Mouse (Mus musculus) kidney, postnatal 14 days (tissue): ENCODE data around the gene Net1.
"Not testable (repeated sequence)": the region's sequence is repeated elsewhere in the genome, so short reads cannot be mapped to it uniquely, and the experiment has no call there.

Experiments
- DNase-seq: peaks from one replicate; pipeline ENCODE4 v3.0.0; 2022; ENCODE audit warnings: mixed read lengths

The Net1 gene

DNA sequence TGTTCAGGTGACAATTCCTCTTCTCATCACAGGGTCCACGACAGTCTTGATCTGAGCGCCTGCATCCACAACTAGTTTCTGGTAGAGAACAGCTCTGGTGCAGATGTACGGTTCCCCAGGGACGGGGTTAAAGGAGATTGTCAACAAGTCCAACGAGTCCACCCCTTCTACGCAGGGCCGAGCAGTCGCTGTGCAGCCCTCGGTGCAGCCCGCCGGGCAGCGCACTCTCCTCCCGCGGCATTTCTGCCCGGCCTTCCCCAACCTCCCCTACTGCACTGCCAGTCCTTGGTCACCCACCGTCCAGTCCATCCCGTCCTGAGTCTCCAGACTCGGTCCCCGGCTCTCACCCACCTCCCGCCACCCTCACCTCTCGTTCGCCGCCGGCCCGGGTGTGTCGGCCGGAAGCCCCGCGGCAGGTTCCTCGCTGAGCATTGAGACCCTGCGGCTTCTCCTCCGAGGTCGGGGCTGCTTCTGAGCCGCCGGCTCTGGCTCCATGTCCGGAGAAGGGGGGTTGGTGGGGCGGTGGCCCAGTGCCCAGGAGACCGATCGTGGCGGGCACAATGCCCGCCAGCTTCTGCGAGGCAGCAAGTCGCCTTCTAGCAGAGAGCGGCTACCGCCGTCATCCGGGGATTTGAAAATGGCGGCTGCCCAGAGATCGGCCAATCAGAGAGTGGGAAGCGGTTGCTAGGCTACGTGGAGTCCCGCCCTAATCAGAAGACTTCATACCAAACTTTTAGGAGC is at the start of gene Net1, which contains the start of gene Tubal3:
TSS of gene Net1 (minus strand) at position 650 of the 741 bp plus-strand sequence.
TSS of gene Tubal3 (plus strand) at position 704 of the 741 bp plus-strand sequence.
- peak; percentile 92 for DNase-seq

DNA sequence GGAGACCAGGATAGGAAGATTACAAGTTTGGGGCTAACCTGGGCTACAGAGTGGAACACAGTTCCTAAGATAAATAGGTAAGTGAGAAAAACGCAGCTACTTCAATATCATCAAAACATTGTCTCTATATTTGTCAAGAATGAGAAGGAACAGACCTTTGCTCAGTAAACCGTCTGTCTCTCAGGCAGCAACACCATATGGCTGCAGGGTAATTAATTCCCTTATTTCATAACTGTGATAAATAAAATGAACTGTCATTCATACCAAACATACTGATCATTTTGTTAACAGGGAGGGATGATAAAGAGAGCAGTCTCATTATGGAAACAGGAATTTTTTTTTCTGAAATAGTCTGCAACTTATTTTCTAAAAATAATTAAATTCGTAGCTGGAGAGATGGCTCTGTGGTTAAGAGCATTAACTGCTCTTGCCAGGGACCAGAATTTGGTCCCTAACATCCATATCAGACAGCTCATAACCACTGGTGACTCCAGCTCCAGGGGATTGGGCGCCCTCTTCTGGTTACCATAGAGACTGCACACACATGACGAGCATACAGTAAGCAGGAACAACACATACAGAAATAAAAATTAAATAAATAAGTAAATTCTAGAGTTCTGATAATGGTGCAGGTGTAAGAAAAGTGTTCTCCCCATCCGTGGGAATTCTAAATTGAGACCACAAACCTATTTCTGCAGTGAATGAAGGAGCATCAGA is 33.3 kb upstream of the Net1 start:
- no peak for DNase-seq

DNA sequence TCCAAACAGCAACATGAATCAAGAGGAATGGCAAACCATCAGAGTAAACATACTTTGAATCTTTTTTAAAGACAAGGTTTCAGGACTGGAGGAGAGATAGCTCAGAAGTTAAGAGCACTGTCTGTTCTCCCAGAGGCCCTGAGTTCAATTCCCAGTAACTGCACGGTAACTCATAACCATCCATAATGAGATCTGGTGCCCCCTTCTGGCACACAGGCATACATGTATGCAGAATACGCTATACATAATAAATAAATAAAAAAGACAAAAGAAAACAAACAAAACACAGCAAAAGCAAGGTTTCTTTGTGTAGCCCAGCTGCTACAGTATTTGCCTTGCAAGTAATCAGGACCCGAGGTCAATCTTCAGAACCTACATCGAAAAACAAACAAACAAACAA is 31.5 kb upstream of the Net1 start:
- DNase-seq = no peak

DNA sequence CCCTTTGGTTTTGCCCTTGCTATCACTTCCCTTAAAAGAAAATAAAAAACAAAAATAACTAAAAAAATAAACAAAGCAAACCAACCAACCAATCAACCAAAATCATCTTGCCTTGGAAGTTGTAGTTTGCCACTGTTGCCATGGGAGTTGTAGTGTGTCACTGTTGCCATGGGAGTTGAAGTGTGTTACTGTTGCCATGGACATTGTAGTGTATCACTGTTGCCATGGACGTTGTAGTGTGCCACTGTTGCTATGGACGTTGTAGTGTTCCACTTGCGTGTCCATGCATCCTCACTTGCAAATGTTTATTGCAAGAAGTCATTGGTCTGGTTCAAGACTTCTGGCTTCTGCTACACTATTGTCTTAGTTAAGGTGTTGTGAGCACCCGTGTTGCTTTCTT is 29.2 kb upstream of the Net1 start:
- no peak for DNase-seq

DNA sequence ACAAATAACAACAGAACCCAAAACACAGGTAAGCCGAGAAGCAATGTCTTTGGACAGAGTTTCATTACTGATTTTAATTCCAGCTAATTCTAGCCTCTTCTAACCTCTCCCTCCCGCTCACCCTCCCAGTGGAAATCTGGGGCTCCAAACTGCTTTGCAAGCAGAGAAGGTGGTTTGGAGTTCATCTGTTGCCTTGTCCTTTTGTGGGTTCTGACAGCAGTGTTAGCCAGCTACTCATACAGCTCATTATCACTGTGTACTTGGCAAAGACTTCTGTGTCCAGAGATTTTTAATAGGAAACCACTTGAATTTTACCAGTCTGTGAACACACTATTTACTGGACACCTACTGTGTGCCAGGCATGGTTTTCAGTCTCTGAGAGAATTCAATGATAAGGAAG is 27.2 kb upstream of the Net1 start, which contains the start of gene Ucn3:
TSS of gene Ucn3 (minus strand) at position 101 of the 400 bp plus-strand sequence.
- no peak for DNase-seq

DNA sequence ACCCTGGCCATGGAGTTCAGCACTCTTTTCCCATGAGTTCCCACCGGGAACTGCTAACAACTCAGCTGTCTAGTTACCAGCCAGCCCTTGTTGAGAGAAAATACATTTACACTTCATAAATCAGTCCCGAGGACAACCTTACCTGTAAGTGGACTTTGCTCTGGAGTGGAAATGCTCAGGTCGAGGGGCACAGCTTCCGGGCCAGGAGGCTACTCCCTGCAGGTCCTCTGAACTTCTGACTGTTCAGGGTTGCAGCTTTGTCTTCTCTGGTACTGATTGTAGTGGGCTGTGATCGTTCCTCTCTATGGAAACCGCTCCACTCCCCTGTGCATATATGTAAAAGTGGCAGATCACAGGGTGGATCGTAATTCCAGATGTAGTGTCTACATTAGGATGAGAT is 26.7 kb upstream of the Net1 start:
- DNase-seq = no peak

- no peak for DNase-seq
These were observed 8.0 kb upstream of the Net1 start for GRCm38 (mm10) chr13:3926046-3926445.

- no peak for DNase-seq
These were observed 7.6 kb upstream of the Net1 start for GRCm38 (mm10) chr13:3925632-3926031.

GRCm38 (mm10) chr13:3924483-3924882 is 6.5 kb upstream of the Net1 start:
- no peak for DNase-seq

GRCm38 (mm10) chr13:3913504-3913903 is 4.5 kb downstream of the Net1 start:
- DNase-seq = no peak

- no peak for DNase-seq
These were observed 7.7 kb downstream of the Net1 start for GRCm38 (mm10) chr13:3910356-3910755.

GRCm38 (mm10) chr13:3908262-3908661 is 9.8 kb downstream of the Net1 start:
- no peak for DNase-seq

DNA sequence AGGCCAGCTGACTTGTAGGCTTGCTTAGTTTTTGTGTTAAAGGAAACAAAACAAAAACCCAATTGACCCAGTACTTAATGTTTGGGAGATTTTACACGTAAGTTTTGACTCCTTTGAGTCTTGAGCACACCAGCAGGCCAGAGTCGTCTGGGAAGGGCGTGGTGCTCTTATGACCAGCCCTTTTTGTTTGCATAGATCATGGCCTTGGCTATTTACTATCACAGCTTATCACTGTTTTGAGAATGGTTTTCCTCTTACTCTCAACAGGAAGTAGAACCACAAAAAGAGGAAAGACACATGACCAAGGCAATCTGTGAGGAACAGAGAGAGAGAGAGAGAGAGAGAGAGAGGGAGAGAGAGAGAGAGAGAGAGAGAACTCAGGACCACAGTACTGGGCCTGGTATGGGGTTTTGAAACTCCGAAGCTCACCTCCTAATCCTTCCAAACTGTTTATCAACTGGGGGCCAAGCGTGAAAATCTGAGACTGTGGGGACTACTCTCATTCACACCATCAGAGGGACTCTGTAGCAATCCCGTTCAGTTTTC is 10.8 kb downstream of the Net1 start:
- no peak for DNase-seq

- DNase-seq = no peak
These were observed 18.7 kb downstream of the Net1 start for GRCm38 (mm10) chr13:3899301-3899700.

DNA sequence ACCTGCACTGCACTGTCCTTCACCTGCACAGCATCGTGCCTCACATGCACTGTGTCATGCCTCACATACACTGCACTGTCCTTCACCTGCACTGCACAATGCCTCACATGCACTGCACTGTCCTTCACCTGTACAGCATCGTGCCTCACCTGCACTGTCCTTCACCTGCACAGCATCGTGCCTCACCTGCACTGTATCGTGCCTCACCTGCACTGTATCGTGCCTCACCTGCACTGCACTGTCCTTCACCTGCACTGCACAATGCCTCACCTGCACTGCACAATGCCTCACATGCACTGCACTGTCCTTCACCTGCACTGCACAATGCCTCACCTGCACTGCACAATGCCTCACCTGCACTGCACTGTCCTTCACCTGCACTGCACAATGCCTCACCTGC is 19.8 kb downstream of the Net1 start:
- DNase-seq = not testable (repeated sequence)

DNA sequence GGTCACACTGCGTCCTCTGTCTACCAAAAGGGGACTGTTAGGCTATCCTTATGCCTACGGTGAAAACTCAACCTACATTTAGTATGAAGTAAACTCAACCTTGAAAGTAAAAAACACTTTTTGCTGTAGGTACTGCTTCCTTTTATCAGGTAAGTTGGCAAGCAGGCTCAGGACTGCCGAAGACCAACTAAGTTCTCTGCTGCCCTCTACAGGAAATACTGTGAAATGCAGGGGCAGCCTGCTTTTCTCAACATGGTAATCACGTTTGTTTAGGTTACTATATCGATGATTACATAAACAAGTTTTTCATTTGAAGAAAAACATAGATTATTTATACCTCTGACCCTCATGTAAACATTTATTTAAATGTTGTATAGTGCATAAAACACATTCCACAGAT is 21.1 kb downstream of the Net1 start:
- DNase-seq = peak; percentile 87

GRCm38 (mm10) chr13:3896032-3896431 is 22.0 kb downstream of the Net1 start:
- no peak for DNase-seq

GRCm38 (mm10) chr13:3895397-3895980 is 22.5 kb downstream of the Net1 start:
- DNase-seq = no peak

GRCm38 (mm10) chr13:3894549-3894948 is 23.5 kb downstream of the Net1 start:
- DNase-seq = no peak

GRCm38 (mm10) chr13:3893126-3893734 is 24.8 kb downstream of the Net1 start:
- DNase-seq = peak; percentile 95

- DNase-seq = no peak
These were observed 25.4 kb downstream of the Net1 start for GRCm38 (mm10) chr13:3892601-3893000.

DNA sequence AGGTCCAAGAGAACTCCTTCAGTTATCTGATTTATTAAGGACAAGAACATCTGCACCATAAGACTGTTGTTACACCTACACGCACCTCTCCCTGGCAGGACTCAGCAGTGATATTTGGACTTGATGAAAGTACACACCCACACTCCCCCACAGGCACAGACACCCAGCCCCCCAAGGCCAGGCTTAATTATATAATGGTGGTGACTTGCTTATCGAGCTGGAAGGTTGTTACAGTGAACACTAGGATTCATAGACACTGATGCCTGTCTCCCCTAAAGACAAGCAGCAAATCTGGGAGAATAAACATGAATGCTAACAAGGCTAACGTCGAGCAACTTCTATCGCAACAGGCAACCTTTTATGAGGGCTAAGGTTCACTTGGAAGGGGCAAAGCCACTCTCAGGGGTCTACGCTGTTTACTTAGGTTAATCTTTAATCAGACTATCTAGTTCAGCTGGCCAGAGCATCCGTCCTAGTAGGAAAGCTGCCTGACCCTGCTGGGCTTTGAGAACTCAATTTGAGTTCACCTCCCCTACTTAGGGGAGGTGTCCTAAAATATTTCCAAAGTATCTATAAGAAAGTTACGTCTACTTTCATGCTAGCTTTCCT is 26.4 kb downstream of the Net1 start:
- peak; percentile 58 for DNase-seq

DNA sequence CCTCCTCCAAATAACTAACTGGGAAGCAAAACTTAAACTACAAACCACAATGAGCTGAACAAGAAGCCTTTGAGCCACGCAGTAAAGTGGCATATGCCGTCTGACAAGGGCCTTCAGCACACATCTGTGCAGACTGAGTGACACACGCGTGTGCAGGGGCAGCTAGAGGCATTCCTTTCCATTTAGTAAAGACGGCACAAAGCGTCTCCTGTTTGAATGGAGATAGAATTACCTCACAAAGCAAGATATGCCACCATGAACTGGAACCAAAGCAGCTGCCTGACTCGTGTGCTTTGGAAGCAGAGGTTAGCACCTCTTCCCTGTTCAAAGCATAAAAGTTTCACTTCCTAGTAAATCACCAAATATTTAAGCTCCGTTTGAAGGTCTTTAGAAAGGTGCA is 28.0 kb downstream of the Net1 start:
- DNase-seq = no peak
